Mouse (Mus musculus) gastrocnemius, adult 18-20 months (tissue): ENCODE results near the gene Ggt6. TPM values are rescaled to one million over a fixed set of nuclear protein-coding genes. Genes with fewer than 3 reads are reported as not detected.
A peak's percentile ranks its signal among the peaks of the same experiment; 100 is the strongest.

Experiments
- DNase-seq: peaks from one replicate; pipeline ENCODE4 v3.0.0; 2021; ENCODE audit warnings: low spot score
- long read RNA-seq, 2 experiments: library from polyadenylated mRNA; stranded (forward); transcript quantifications; one replicate each; pipeline ENCODE4 v2.0.0; 2021
- total RNA-seq, 2 experiments: library from RNA; stranded (reverse); gene quantifications; 2 replicates each; pipeline ENCODE4 v1.2.3; 2021

Gene Ggt6
- total RNA-seq = 1 to 10 TPM; 2.1 to 2.3 TPM
- long read RNA-seq, experiment 1, partial matches to known transcripts = 0 of 5 reads
- long read RNA-seq, experiment 1, other reads (novel, unspliced or antisense) = 2 of 5 reads
- long read RNA-seq, experiment 2, partial matches to known transcripts = 3 of 10 reads
- long read RNA-seq, experiment 2, other reads (novel, unspliced or antisense) = 3 of 10 reads

GRCm38 (mm10) chr11:72434963-72435693 lies at the start of gene Ggt6:
Ggt6 (plus strand) TSS chr11:72435526.
- no peak for DNase-seq

DNA sequence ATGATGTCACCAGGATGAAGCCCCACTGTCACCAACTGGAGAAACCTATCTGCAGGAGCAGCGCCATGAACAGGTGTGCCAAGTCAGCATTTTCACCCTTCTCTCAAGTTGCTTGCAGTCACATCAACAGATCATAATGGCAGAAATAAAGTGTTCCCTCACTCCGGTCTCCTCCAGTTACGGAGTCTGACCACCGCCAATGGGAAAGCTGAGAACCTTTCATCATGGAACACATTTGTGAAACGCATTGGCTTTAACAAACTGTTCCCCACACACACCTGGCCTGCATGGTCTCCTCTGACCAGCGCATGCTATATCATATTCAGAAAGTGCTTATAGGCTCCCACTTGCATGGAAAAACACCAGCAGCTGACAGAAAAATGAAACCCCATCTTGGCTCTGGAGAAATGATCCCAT lies 47.2 kb upstream of the Ggt6 start:
- DNase-seq = peak; percentile 88

GRCm38 (mm10) chr11:72389407-72390142 lies 45.8 kb upstream of the Ggt6 start:
- DNase-seq = peak; percentile 83

DNA sequence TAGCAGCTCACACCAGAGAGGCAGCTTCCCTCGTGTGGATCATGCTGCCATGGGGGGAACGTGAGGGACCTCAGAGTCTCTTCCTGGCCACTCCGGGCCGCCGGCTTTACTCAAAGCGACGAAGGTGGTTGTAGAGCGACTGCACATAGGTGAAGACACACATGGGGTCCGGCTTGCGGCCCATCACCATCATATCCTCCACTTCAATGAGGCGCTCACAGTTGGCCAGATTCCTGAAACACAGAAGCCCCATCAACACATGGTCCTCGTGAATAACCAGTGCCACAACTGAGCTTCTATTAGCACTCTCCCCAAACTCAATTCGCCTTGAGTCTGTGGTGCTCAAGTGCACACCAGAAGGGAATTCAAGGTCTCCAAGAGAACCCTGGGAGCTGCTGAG lies 44.1 kb upstream of the Ggt6 start:
- DNase-seq = no peak

DNA sequence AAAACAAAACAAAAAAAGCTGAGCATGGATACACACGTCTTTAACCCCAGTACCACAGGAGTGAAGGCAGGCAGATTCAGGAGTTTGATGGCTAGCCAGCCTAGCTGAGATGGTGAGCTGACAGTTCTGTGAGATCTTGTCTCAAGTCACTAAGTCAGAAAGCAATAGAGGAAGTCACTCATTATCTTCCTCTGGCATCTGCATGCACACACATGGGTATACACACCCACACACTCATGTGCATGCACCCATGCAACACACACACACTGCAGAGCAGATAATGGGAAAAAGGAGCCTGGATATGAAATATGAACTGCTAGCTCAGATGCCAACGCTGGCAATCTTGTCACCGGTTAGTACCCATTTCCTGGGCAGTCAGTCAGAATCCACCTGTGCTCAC lies 42.1 kb upstream of the Ggt6 start:
- DNase-seq = no peak

DNA sequence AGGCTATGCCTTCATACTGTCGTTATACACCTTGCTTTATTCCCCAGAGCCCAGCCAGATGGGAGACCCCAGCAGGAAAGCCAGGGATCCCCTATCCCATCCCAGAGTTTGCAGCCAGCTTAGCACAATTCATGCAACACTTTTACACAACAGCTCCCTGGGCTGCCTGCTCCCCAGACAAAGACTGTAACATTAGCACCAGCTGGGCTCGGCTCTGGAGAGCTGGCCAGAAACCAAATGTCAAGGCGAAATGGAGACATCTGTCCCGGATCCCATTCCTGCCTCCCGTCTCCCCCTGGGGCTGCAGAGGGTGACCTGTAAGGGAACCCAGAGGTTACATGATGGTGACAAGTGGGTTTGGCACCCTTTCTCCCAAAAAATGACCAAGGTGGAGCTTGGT lies 41.7 kb upstream of the Ggt6 start:
- peak; percentile 86 for DNase-seq

DNA sequence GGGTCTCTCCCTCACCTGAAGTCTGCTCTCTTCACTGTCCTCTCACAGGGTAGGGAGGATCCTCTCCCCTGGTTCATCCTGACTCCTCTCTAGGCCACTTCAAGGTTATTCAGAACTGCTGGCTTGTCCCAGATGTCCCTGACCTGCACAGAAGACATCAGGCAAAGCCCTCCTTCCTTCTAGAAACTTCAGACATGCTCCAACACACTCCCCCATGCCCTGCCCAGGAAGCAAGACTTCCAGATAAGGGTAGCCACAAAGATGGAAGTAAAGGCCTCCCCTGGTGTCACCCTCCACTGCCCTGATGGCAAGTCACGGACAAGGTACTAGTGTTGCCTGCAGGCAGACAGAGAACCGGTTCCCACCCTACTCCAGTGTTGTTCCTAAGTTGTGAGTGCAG lies 40.6 kb upstream of the Ggt6 start:
- DNase-seq = no peak

GRCm38 (mm10) chr11:72395652-72396051 lies 39.7 kb upstream of the Ggt6 start:
- DNase-seq = peak; percentile 62

DNA sequence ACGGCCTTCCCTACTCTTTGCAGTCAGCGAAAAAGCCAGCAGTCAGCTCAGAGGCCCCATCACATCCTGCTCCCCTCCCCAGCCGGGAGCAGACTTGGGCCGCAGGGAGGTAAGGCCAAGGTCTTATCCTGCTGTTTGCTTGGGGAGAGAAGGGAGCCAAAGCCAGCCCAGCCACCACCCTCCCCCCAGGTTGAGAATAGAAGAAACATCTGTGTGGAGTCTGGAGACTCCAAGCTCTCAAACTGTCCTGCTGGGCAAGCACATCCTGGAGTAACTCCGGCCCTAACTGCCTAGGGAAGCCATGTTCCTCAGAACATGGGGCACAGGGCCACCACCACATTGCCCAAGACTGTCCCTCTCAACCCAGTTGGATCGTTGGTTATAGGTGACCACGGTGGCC lies 38.7 kb upstream of the Ggt6 start:
- peak; percentile 45 for DNase-seq

DNA sequence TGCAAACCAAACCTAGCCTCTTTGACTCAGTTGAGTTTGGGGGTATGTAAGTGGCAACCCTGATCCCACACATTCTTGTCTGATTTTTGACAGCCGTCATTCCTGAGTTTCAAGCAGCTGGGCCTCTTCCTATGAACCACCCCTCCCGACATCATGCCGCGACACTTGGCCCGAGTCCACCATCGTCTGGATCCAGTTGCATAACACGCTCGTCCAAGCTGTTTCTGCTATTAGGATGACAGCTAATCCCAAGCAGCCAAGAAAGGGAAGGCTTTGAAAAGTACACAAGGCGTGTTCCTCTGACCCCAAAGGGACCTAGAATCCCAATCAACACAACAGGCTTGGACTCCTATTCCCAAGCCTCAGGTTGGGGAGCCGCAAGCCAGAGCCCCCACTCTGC lies 38.3 kb upstream of the Ggt6 start:
- DNase-seq = peak; percentile 89

DNA sequence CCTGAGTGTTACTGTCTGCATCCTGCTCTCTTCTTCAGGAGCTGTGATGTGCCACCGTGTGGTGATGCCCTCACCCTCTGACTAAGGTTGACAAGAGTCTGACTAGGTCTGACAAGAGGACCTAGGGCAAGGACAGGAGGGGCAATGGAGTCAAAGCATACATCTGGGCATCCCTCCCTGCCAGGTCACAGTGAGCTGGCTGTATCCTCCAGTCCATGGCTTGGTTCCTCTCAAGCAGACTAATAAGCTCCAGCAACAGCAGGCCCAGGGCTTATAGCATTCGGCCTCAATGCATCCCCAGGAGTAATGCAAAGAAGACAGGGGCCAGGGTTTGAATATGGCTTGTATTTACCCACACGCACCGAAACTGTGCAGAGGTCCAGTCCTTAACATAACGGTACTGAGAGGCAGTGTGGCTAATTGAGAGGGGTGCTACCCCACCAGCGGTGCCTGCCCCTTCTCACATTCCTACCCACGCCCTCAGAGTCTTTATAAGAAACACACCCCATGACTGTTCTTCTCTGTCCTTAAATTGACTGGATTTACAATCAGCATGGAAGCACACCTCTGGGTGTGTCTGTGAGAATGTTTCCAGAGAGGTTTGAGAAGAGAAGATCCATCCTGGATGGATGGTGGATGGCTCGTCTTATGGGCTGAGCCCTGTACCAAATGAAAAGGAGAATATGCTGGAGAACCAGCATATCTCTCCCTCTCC lies 37.4 kb upstream of the Ggt6 start:
- no peak for DNase-seq

- DNase-seq = no peak
Measured at GRCm38 (mm10) chr11:72401068-72401467, 34.3 kb upstream of the Ggt6 start.

DNA sequence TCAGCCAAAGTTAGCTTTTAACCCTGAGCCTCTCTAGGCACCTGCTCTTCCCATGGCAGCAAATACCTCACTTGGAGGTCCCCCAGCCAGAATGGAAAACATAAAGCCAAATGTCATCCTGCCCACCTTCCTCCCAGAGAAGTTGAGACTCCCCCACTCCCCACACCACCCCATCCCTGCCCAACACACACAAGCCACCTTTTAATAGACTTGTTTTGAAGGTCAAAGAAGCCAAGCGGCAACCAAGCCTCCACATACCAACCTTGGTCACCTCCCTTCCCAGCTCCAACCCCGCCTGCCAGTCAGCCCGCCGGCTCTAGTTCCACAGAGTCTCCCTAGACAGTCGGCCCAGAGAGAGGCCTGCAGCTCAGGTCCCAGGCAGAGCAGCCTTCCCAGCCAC lies 33.3 kb upstream of the Ggt6 start:
- DNase-seq = no peak

GRCm38 (mm10) chr11:72402969-72403368 lies 32.4 kb upstream of the Ggt6 start:
- no peak for DNase-seq

GRCm38 (mm10) chr11:72405532-72405931 lies 29.8 kb upstream of the Ggt6 start:
- DNase-seq = no peak

DNA sequence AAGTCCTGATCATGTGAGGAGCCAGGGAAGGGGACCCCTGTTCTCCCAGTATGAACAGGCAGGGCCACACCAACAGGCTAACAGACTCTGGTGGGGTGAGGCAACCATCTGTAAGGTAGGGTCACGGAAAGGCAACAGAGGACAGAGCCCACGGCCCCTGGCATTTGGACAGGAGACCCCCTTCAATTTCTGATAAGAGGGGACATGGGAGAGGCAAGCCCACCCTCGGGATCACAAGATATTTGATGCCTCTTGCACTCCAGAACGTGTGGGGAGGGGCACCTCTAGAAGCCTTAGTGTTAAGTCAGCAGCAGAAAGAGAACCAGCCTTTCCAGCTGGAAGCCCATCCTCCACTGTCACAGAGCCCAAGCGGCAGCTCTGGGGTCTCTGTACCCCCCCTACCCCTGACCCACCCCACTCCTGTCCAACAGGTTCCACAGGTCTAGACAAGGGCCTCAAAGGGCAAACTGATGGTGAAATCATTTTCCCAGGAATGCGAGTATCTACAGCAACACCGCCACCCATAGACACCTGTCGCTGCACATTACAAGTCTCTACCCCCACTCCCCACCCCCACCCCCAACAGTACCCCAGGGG lies 29.1 kb upstream of the Ggt6 start:
- no peak for DNase-seq

DNA sequence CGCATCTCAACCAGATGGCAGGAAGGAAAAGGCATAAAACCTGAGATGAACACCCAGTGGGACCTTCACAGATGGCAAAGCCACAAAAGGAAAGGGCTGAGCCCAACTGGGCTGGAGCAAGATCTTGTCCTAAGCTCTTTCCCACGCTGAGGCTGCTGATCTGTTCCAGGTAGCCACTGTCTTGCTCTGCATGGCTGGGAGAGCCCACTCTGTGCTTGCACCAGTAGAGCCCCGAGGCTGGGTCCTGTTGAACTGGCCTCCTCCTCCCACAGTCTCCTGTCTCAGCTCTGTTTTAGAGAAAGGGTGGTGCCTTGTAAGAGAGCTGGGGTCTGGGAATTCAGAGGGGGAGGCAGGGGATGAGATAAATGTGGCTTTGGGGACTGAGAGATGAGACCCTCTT lies 28.2 kb upstream of the Ggt6 start:
- DNase-seq = no peak

- no peak for DNase-seq
Measured at GRCm38 (mm10) chr11:72407574-72407973, 27.8 kb upstream of the Ggt6 start.

DNA sequence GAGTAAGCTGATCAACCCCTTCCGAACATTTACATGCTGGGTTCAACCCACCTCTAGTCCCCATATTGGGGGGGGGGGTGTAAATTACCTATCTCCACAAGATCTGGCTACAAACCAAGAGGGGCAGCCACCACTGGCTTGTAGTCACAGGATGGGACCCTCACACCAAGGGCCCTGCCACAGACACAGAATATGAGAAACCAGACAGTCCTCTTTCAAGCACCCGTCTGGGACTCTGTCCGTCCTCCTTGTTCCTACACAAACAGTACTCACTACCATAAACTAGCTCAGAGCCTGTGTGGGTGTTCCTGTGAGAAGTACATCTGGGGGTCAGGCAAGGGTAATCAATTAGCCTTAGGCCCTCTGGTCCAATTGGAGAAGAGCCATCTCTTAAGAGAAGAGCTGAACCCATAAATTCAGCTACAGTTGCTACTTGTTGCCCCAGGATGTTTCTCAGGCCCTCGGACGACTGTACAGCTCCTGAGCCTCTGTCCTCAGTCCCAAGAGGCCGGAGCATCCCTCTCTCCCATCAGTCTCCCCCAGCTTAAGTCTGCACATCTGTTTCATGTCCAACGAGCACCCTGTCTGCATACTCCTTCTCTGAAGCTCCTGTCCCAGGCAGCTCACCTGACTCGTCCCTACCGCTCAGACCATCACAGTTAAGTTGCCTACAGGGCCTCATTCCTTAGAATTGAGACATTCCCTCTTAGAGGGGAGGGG lies 26.7 kb upstream of the Ggt6 start:
- DNase-seq = no peak

GRCm38 (mm10) chr11:72409649-72410385 lies 25.5 kb upstream of the Ggt6 start:
- DNase-seq = no peak
